Mouse (Mus musculus): ENCODE data around the gene Clint1. TPM values are rescaled to one million over a fixed set of nuclear protein-coding genes. Genes with fewer than 3 reads are reported as not detected.

The Clint1 gene
- polyA plus RNA-seq, 1 experiment from 2014 or later, result 76.3 TPM

DNA sequence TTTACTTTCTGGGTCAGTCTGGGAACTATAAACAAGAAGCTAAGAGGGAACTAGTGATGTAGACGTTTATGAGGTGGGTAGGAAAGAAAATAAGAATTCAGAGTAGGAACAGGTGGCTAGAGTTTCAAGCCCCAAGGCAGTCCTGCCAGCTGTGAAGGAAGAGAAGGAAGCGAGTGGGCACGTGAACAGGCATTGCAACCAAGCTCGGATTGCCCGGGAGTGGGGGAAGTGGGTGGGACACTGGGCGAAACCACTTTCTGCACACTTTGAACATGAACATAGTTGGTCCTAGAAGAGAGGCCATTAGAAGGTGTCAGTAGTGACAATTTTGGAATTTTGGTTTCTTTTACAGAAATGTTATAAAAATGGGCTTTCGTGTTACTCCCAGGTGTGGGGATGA is 4.3 kb upstream of the Clint1 start:
- DNase-seq (ENCODE audit: low read depth, low spot score), result no peak
- no peak for TF ChIP-seq CTCF (IDR thresholded peaks at IDR 0.05)
- ChIA-PET CTCF (interaction anchor here (1.3 kb wide), 1 partner anchor 34 kb away, joined by 3 read pairs; no protein-coding TSS in a partner anchor), POLR2A (no interaction called here)
- no peaks in the 10 kb centered on the region for H3K27me3 ChIP-seq
- in situ Hi-C loops (cut with MboI; ENCODE audit: low pct_unique_long_range_greater_than_20kb), result no loop called here
- ATAC-seq, result no peak

DNA sequence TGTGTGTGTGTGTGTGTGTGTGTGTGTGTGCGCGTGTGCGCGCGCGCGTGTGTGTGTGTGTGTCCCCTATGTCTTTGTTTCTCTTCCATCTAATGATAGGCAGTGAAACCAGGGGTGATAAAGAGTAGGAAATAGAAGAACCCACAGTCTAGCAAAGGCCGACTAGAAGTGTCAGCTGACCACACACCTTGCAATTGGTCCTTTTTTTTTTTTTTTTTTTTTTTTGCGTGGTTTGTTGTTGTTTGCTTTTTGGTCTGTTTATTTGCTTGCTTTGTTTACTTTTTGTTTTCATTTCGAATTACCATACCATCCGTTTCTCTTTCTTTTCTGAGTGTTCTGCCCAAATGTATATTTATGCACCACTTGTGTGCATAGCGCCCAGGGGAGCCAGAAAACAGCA is 3.6 kb upstream of the Clint1 start:
- DNase-seq (ENCODE audit: low read depth, low spot score), result no peak
- no peaks in the 10 kb centered on the region for H3K27me3 ChIP-seq
- no peak for ATAC-seq
- TF ChIP-seq CTCF (IDR thresholded peaks at IDR 0.05), result no peak
- POLR2A ChIA-PET, result no interaction called here
- CTCF ChIA-PET, result no interaction called here
- in situ Hi-C loops (cut with MboI; ENCODE audit: low pct_unique_long_range_greater_than_20kb), result no loop called here

DNA sequence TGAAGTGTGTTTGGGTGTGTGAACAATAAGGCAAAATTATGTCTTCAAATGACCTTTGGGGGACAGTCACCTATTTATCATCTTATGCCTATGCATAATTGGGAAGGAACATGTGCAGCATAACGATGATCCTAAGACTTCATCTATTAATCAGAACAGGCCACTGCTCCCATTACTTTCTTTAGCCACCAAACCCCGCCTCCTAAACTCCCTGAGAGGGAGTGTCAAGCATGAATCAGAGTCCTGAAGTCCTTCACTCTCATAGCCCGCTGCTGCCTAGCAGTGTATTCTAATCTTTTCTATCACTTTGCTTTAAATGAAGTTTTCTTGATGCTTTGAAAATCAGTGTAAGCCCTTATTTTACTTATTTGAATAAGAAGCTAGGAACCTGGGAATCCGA is 2.6 kb upstream of the Clint1 start:
- ChIA-PET CTCF (interaction anchor here (1.1 to 1.7 kb wide), 2 partner anchors 8 to 23 kb away, joined by 3 to 5 read pairs; no protein-coding TSS in a partner anchor), POLR2A (no interaction called here)
- in situ Hi-C loops (cut with MboI; ENCODE audit: low pct_unique_long_range_greater_than_20kb), result no loop called here
- no peak for ATAC-seq
- no peaks in the 10 kb centered on the region for H3K27me3 ChIP-seq
- no peak for TF ChIP-seq CTCF (IDR thresholded peaks at IDR 0.05)
- no peak for DNase-seq (ENCODE audit: low read depth, low spot score)

DNA sequence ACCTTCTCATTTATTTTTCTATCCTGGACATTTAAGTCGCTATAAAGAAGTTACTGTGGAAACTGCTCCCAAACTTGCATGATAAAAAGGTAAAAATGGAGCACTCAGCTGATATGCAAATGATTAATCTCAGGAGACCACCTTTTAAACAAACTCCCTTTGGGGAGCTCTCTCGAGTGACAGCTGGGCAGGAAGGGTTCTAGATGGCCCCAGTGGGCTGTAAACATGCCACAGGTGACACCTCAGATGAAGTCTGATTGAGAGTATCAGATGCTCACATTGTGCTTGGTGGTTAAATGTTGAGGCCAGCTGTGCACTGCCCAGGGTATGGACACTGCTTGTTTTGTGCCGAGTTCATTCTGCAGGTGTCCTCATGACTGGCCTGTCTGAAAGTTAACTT is 2.0 kb upstream of the Clint1 start:
- in situ Hi-C loops (cut with MboI; ENCODE audit: low pct_unique_long_range_greater_than_20kb), result no loop called here
- no peaks in the 10 kb centered on the region for H3K27me3 ChIP-seq
- no peak for TF ChIP-seq CTCF (IDR thresholded peaks at IDR 0.05)
- ChIA-PET CTCF (interaction anchor here (1.1 to 1.7 kb wide), 3 partner anchors 9 to 23 kb away, joined by 3 to 5 read pairs (median 3); no protein-coding TSS in a partner anchor), POLR2A (interaction anchor here (0.6 kb wide), 1 partner anchor 376 kb away, joined by 4 read pairs; no protein-coding TSS in a partner anchor)
- no peak for ATAC-seq
- no peak for DNase-seq (ENCODE audit: low read depth, low spot score)

DNA sequence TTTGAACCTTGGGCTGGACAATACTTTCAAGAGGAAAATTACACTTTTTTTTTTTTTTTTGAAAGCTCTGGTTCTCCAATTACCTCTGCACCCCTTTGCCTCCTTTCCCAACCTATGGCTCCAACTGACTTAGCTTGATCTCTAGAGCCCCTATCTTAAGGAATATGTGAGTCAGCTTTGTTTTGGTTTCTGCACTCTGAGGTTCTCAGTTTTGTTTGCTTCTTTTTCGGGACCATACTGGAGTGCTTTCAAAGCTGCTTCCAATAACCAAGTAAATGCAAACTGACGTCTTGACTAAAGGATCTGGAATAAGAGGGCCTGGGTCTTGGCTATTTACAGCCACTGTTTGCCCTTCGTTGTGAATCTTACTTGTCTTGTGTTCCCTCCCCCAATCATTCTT is 1.5 kb upstream of the Clint1 start:
- no peaks in the 10 kb centered on the region for H3K27me3 ChIP-seq
- no peak for TF ChIP-seq CTCF (IDR thresholded peaks at IDR 0.05)
- CTCF ChIA-PET, result interaction anchor here (1.1 to 1.7 kb wide), 3 partner anchors 9 to 22 kb away, joined by 3 to 5 read pairs (median 3); no protein-coding TSS in a partner anchor
- POLR2A ChIA-PET, result interaction anchor here (0.6 kb wide), 1 partner anchor 376 kb away, joined by 4 read pairs; no protein-coding TSS in a partner anchor
- in situ Hi-C loops (cut with MboI; ENCODE audit: low pct_unique_long_range_greater_than_20kb), result no loop called here
- ATAC-seq (no peak), DNase-seq (ENCODE audit: low read depth, low spot score) (no peak)

DNA sequence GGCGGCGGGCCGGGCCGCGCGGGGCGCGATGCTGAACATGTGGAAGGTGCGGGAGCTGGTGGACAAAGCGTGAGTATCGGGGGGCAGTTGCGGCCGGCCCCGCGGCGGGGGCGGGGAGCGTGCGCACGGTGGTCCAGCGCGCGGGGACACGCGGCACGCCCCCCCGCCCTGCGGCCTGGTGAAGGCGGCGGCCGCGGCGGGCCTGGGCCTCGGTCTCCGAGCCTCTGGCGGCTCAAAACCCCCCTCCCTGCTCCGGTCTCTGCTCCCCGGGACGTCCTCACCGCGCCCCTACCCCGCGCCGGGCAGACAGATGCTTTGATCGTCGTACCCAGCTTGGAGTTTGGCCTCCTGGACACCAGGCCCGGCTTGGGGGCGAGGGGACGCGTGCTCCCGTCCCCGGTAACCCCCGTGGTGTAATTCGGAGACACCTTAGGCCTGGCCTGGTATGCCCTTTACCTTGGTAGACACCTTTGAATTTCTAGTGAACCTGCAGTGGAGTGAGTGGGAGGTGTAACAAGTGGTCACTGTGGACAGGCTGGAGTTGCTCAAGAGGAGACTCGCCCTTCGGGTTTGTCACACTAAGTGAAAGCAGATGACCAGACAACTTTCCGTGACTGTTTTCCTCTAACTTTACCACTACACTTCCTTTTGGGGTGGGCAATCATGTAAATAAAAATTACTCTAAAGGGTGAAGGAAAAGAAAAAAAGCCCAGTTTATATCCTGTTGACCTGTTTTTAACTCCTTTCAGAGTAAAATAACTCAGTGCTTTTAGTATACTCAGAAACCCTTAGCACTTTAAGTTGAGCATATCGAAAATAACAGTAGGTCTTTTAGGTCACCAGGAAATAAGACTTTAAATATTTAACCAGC is 508 bp downstream of the Clint1 start:
- ATAC-seq (peak; percentile 56), DNase-seq (ENCODE audit: low read depth, low spot score) (no peak)
- ChIA-PET POLR2A (interaction anchor here (0.5 to 1.3 kb wide), 2 partner anchors 57 to 1133 kb away, joined by 3 read pairs; no protein-coding TSS in a partner anchor), CTCF (interaction anchor here (2.0 kb wide), 1 partner anchor 29 kb away, joined by 10 read pairs; no protein-coding TSS in a partner anchor)
- in situ Hi-C loops (cut with MboI; ENCODE audit: low pct_unique_long_range_greater_than_20kb), result no loop called here
- TF ChIP-seq CTCF (IDR thresholded peaks at IDR 0.05), result no peak
- H3K27me3 ChIP-seq, result no peaks in the 10 kb centered on the region

DNA sequence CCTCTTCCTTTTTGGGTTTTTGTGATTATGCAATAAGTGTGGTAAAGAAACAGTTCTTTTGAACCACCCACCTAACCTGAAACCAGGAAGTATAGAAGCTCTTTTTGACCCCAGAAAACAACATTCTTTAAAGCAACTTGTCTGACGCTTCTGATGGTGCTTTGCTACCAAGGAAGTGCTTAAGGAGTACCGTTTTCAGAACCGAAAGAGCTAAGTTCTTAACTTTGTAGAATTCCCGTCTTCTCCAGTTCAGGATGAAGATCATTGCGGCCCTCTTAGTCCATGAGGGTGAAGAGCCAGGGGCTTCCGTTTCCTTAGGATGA is 1.1 kb downstream of the Clint1 start:
- no peaks in the 10 kb centered on the region for H3K27me3 ChIP-seq
- no peak for DNase-seq (ENCODE audit: low read depth, low spot score)
- no peak for TF ChIP-seq CTCF (IDR thresholded peaks at IDR 0.05)
- ATAC-seq, result no peak
- ChIA-PET POLR2A (interaction anchor here (1.3 kb wide), 1 partner anchor 15 kb away, joined by 3 read pairs; no protein-coding TSS in a partner anchor), CTCF (interaction anchor here (2.0 to 3.1 kb wide), 2 partner anchors 20 to 29 kb away, joined by 9 to 10 read pairs; no protein-coding TSS in a partner anchor)
- in situ Hi-C loops (cut with MboI; ENCODE audit: low pct_unique_long_range_greater_than_20kb), result no loop called here

DNA sequence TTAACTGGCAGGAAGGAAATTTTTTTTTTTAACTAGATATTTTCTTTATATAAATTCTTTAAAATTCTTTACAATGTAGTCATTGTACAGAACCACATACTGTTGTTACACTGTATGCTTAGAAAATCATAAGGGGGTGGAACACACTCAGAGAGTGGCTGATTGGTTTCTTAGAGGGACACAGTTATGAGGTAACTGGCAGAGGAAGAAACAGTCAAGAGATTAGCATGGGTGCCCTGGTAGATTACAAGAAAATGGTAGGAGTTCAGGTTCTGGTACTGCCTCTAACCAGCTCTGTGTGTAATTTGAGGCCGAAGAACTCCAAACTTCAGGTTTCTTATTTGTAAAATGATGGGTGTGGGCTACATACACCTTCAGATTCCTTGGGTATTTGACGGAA is 2.1 kb downstream of the Clint1 start:
- in situ Hi-C loops (cut with MboI; ENCODE audit: low pct_unique_long_range_greater_than_20kb), result no loop called here

DNA sequence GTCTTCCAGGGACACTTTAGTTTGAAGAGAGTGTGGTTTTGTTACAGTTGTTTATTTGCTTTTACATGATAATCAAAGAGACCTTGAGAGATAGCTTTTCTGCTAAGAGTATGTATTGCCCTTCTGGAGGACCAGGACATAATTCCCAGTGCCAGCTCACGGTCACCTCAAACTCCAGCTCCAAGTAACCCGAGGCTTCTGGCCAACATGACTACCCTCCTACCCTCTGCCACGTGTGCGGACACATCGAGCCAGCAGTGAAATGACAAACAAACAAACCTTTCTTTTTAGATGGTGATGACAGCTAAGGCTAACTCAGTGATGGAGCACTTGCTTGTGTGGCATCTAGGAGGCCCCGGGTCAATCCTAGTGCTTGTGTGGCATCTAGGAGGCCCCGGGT is 2.5 kb downstream of the Clint1 start:
- TF ChIP-seq CTCF (IDR thresholded peaks at IDR 0.05), result no peak
- no peak for ATAC-seq
- no peaks in the 10 kb centered on the region for H3K27me3 ChIP-seq
- in situ Hi-C loops (cut with MboI; ENCODE audit: low pct_unique_long_range_greater_than_20kb), result no loop called here
- no peak for DNase-seq (ENCODE audit: low read depth, low spot score)
- ChIA-PET CTCF (interaction anchor here (3.1 kb wide), 1 partner anchor 19 kb away, joined by 9 read pairs; no protein-coding TSS in a partner anchor), POLR2A (no interaction called here)

More for the DNA sequence above, 2.1 kb downstream of the Clint1 start:
- no peaks in the 10 kb centered on the region for H3K27me3 ChIP-seq
- TF ChIP-seq CTCF (IDR thresholded peaks at IDR 0.05), result no peak
- no peak for DNase-seq (ENCODE audit: low read depth, low spot score)
- POLR2A ChIA-PET, result interaction anchor here (0.6 to 1.3 kb wide), 2 partner anchors 16 to 19 kb away, joined by 3 read pairs; no protein-coding TSS in a partner anchor
- CTCF ChIA-PET, result interaction anchor here (1.0 to 3.1 kb wide), 3 partner anchors 9 to 28 kb away, joined by 6 to 10 read pairs (median 9); no protein-coding TSS in a partner anchor
- ATAC-seq, result no peak

DNA sequence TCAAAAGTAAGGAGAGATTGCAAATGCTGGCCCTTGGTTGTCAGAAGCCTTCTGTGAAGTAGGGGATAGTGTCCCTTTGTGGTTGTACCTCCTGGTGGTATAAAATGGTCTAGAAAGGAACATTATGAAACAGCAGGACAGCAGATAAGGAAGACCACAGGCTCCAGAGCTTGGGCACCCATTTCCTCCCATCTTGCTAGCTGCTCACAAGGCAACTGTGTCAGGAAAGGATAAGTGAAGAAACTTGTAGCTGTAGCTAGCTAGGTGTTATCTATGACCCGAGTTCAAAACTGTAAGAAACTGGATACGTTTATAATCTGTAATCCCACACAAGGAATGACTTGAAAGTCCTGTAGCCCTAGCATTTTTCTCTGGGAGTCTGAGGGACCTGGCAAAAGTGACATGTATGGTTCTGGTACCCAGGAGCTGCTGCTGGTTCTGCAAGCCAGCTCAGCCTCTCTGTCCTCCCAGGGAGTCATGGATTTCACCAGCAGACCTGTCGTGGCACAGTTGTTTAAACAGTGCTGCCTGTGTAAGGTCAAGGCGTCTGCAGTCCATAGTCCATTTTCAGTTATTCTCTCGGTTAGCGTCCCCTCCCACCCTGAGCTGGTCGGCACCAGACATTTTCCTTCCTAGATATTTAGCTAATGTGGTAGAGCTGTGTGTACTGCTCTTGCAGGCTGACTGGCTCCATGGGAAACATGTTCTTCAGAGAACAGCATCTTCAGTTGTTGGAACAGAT is 3.7 kb downstream of the Clint1 start:
- TF ChIP-seq CTCF (IDR thresholded peaks at IDR 0.05), result no peak
- ATAC-seq (no peak), DNase-seq (ENCODE audit: low read depth, low spot score) (no peak)
- POLR2A ChIA-PET, result no interaction called here
- no peaks in the 10 kb centered on the region for H3K27me3 ChIP-seq
- in situ Hi-C loops (cut with MboI; ENCODE audit: low pct_unique_long_range_greater_than_20kb), result no loop called here
- CTCF ChIA-PET, result interaction anchor here (0.8 to 3.1 kb wide), 5 partner anchors 9 to 29 kb away, joined by 3 to 9 read pairs (median 3); no protein-coding TSS in a partner anchor
